Mouse (Mus musculus) layer of hippocampus, adult 18-20 months (tissue): Measurements from ENCODE around the gene Cd96. TPM values are rescaled to one million over a fixed set of nuclear protein-coding genes. Genes with fewer than 3 reads are reported as not detected.

Source experiments
- DNase-seq, 2 experiments: peaks; one replicate each; pipeline ENCODE4 v3.0.0; 2022; ENCODE audit warnings: low spot score in 2 of 2
- total RNA-seq, 2 experiments: library from RNA; stranded (reverse); gene quantifications; 2 replicates each; pipeline ENCODE4 v1.2.3; 2021

The Cd96 gene
- total RNA-seq, 2 experiments from 2014 or later = not detected

GRCm38 (mm10) chr16:46046906-46047305 lies 73.1 kb downstream of the Cd96 start:
- no peak for DNase-seq

- no peak for DNase-seq
These were observed 83.8 kb downstream of the Cd96 start for GRCm38 (mm10) chr16:46036261-46036660.

GRCm38 (mm10) chr16:46033896-46034295 lies 86.2 kb downstream of the Cd96 start:
- DNase-seq = no peak

GRCm38 (mm10) chr16:46022958-46023491 lies 97.0 kb downstream of the Cd96 start:
- DNase-seq = no peak

- peak; percentile 39 to 76 for DNase-seq
These were observed 97.7 kb downstream of the Cd96 start for GRCm38 (mm10) chr16:46022189-46022928.

GRCm38 (mm10) chr16:46021302-46021701 lies 98.7 kb downstream of the Cd96 start:
- no peak for DNase-seq

GRCm38 (mm10) chr16:46020396-46020795 lies 99.7 kb downstream of the Cd96 start:
- DNase-seq = no peak

- DNase-seq = no peak
These were observed 100.3 kb downstream of the Cd96 start for GRCm38 (mm10) chr16:46019799-46020198.

- no peak for DNase-seq
These were observed 100.7 kb downstream of the Cd96 start for GRCm38 (mm10) chr16:46019359-46019758.

- no peak for DNase-seq
These were observed 108.4 kb downstream of the Cd96 start for GRCm38 (mm10) chr16:46011696-46012095.

GRCm38 (mm10) chr16:46010906-46011220 lies 109.2 kb downstream of the Cd96 start:
- no peak for DNase-seq

- DNase-seq = peak; percentile 89 to 95
These were observed 109.7 kb downstream of the Cd96 start, which contains the start of gene Plcxd2 for GRCm38 (mm10) chr16:46010153-46010905. Gene Plcxd2 (minus strand): TSS chr16:46010218.

- no peak for DNase-seq
These were observed 110.3 kb downstream of the Cd96 start for GRCm38 (mm10) chr16:46009717-46010116.

- DNase-seq = no peak
These were observed 111.3 kb downstream of the Cd96 start for GRCm38 (mm10) chr16:46008766-46009165.

GRCm38 (mm10) chr16:46008036-46008605 lies 111.9 kb downstream of the Cd96 start:
- DNase-seq = no peak

GRCm38 (mm10) chr16:46006261-46006660 lies 113.8 kb downstream of the Cd96 start:
- no peak for DNase-seq

- DNase-seq = no peak
These were observed 118.4 kb downstream of the Cd96 start for GRCm38 (mm10) chr16:46001550-46002166.

- no peak for DNase-seq
These were observed 119.1 kb downstream of the Cd96 start for GRCm38 (mm10) chr16:46000976-46001375.

- no peak for DNase-seq
These were observed 120.5 kb downstream of the Cd96 start for GRCm38 (mm10) chr16:45999374-46000191.

- no peak for DNase-seq
These were observed 121.8 kb downstream of the Cd96 start for GRCm38 (mm10) chr16:45998231-45998630.
